Mouse (Mus musculus) CH12.LX (cell line): ENCODE data around the gene Acer3. TPM values are rescaled to one million over a fixed set of nuclear protein-coding genes. Genes with fewer than 3 reads are reported as not detected.

ENCODE experiments used
- DNase-seq: peaks from one replicate; pipeline ENCODE4 v3.0.0-alpha.2; 2013; ENCODE audit errors: extremely low read depth
- H3K27ac ChIP-seq: 2 replicates; pipeline ENCODE4 v1.5.1; 2012; ENCODE audit warnings: low read depth, mild to moderate bottlenecking, control low read depth, moderate library complexity; ENCODE audit not compliant: insufficient read depth
- H3K27me3 ChIP-seq: replicated peaks from 2 replicates; pipeline ENCODE3; 2012; ENCODE audit warnings: inconsistent platforms
- H3K36me3 ChIP-seq, 2 experiments: replicated peaks in 1 of 2; 2 replicates each; pipeline versions ENCODE3 to v1.6.1; 2012; ENCODE audit warnings: inconsistent platforms in 1 of 2, low read length in 1 of 2, mild to moderate bottlenecking in 1 of 2, mixed read lengths in 1 of 2, moderate library complexity in 1 of 2; ENCODE audit not compliant: control insufficient read depth in 1 of 2, insufficient read depth in 1 of 2
- H3K4me1 ChIP-seq, 2 experiments: 2 replicates each; pipeline ENCODE4 v1.6.1; 2012; ENCODE audit warnings: inconsistent platforms in 1 of 2, moderate library complexity in 1 of 2; ENCODE audit not compliant: insufficient read depth in 2 of 2, control insufficient read depth in 1 of 2
- H3K4me2 ChIP-seq: 2 replicates; pipeline ENCODE4 v1.6.1; 2012; ENCODE audit warnings: low read depth, mild to moderate bottlenecking, control low read depth; ENCODE audit not compliant: poor library complexity, insufficient read depth, severe bottlenecking
- H3K4me3 ChIP-seq, 3 experiments: fragments of 150-350 bp in 1 of 3; sonication (generic) in 1 of 3; replicated peaks in 1 of 3; 2 replicates each; pipeline versions ENCODE3 to v1.5.1; 2011 to 2012; ENCODE audit warnings: low read depth in 2 of 3, low read length in 2 of 3, mild to moderate bottlenecking in 2 of 3, moderate library complexity in 2 of 3, control low read depth in 1 of 3, improper control_type of control experiment in 1 of 3, inconsistent platforms in 1 of 3, mixed read lengths in 1 of 3; ENCODE audit not compliant: poor library complexity in 1 of 3
- H3K79me2 ChIP-seq: replicated peaks from 2 replicates; pipeline ENCODE4 v1.6.1; 2012; ENCODE audit warnings: mild to moderate bottlenecking, moderate library complexity; ENCODE audit not compliant: control insufficient read depth, poor library complexity, insufficient read depth, severe bottlenecking; ENCODE audit errors: extremely low read depth
- H3K9ac ChIP-seq: 2 replicates; pipeline ENCODE4 v1.6.1; 2012; ENCODE audit warnings: low read depth, mild to moderate bottlenecking, control low read depth, moderate library complexity; ENCODE audit not compliant: insufficient read depth
- H3K9me3 ChIP-seq: replicated peaks from 2 replicates; pipeline ENCODE3; 2012; ENCODE audit warnings: low read length, inconsistent platforms, mixed read lengths
- CHD1 ChIP-seq: IDR thresholded peaks from 2 replicates; pipeline ENCODE4 v1.6.1; 2012; ENCODE audit warnings: low read depth, low read length, improper control_type of control experiment, inconsistent platforms
- CHD2 ChIP-seq: IDR thresholded peaks from 2 replicates; pipeline ENCODE4 v1.6.1; 2011; ENCODE audit warnings: low read length, improper control_type of control experiment
- CTCF ChIP-seq, 2 experiments: IDR thresholded peaks in 1 of 2; conservative IDR thresholded peaks in 1 of 2; 2 replicates each; pipeline ENCODE4 v1.5.1; 2011 to 2012; ENCODE audit warnings: low read depth in 2 of 2, low read length in 2 of 2, improper control_type of control experiment in 1 of 2, inconsistent platforms in 1 of 2, mild to moderate bottlenecking in 1 of 2, moderate library complexity in 1 of 2
- ELF1 ChIP-seq: IDR thresholded peaks from 2 replicates; pipeline ENCODE4 v1.6.1; 2014; ENCODE audit warnings: low read depth, mild to moderate bottlenecking, inconsistent platforms, low read length, improper control_type of control experiment
- HCFC1 ChIP-seq: IDR thresholded peaks from 2 replicates; pipeline ENCODE4 v1.6.1; 2012; ENCODE audit warnings: low read depth, mild to moderate bottlenecking, inconsistent platforms, low read length, improper control_type of control experiment
- IRF4 ChIP-seq: IDR thresholded peaks from 2 replicates; pipeline ENCODE4 v1.6.1; 2014; ENCODE audit warnings: low read depth, mild to moderate bottlenecking, inconsistent platforms, low read length, improper control_type of control experiment
- MEF2A ChIP-seq: IDR thresholded peaks from 2 replicates; pipeline ENCODE4 v1.6.1; 2014; ENCODE audit warnings: low read depth, mild to moderate bottlenecking, inconsistent platforms, low read length, improper control_type of control experiment, borderline replicate concordance
- MXI1 ChIP-seq: IDR thresholded peaks from 2 replicates; pipeline ENCODE4 v1.6.1; 2011; ENCODE audit warnings: mild to moderate bottlenecking, low read depth, low read length, improper control_type of control experiment
- POLR2A ChIP-seq: IDR thresholded peaks from 2 replicates; pipeline ENCODE4 v1.6.1; 2011; ENCODE audit warnings: low read depth, mild to moderate bottlenecking, improper control_type of control experiment, low read length
- POLR2AphosphoS2 ChIP-seq: IDR thresholded peaks from 2 replicates; pipeline ENCODE4 v1.6.1; 2011; ENCODE audit warnings: low read depth, low read length, improper control_type of control experiment
- RCOR1 ChIP-seq: conservative IDR thresholded peaks from 2 replicates; pipeline ENCODE4 v1.6.1; 2012; ENCODE audit warnings: low read depth, mild to moderate bottlenecking, inconsistent platforms, low read length, improper control_type of control experiment
- SMC3 ChIP-seq: IDR thresholded peaks from 2 replicates; pipeline ENCODE4 v1.6.1; 2011; ENCODE audit warnings: low read depth, low read length, improper control_type of control experiment
- TBP ChIP-seq: conservative IDR thresholded peaks from 2 replicates; pipeline ENCODE4 v1.6.1; 2011; ENCODE audit warnings: low read depth, low read length, improper control_type of control experiment
- UBTF ChIP-seq: IDR thresholded peaks from 2 replicates; pipeline ENCODE4 v1.6.1; 2012; ENCODE audit warnings: low read depth, mild to moderate bottlenecking, inconsistent platforms, low read length, improper control_type of control experiment, moderate library complexity
- ZKSCAN1 ChIP-seq: IDR thresholded peaks from 2 replicates; pipeline ENCODE4 v1.6.1; 2012; ENCODE audit warnings: low read depth, inconsistent platforms, low read length, improper control_type of control experiment, borderline replicate concordance
- dilution Hi-C: fragments of 300-500 bp; cut with MboI; formaldehyde crosslinking; loops from 2 replicates; pipeline ENCODE4 v1.14.3; 2020; ENCODE audit warnings: low sequenced_read_pairs; ENCODE audit not compliant: extremely low pct_unique_long_range_greater_than_20kb, extremely low pct_ligation_motif_present
- in situ Hi-C: fragments of 300-500 bp; cut with MboI; formaldehyde crosslinking; loops from 3 replicates; pipeline ENCODE4 v1.14.3; 2019; ENCODE audit warnings: low sequenced_read_pairs, low pct_ligation_motif_present, low pct_unique_long_range_greater_than_20kb, mixed read lengths
- polyA plus RNA-seq: library from polyadenylated mRNA; unstranded; fragments of >175 nt; gene quantifications from 2 replicates; pipeline ENCODE4 v1.2.1, GENCODE M21; 2012; ENCODE audit warnings: low read depth; ENCODE audit not compliant: insufficient read length
- total RNA-seq, 2 experiments: library from RNA; depleted of rRNA; stranded (reverse); fragments of 300-350 nt in 1 of 2; fragments of >200 nt in 1 of 2; gene quantifications; 2 replicates each; pipeline ENCODE4 v1.2.3; 2012 to 2014

Gene Acer3
- total and polyA plus RNA-seq, 3 experiments = 10.7 to 16.6 (median 14.4) TPM

GRCm38 (mm10) chr7:98354921-98355310 is 33.9 kb upstream of the Acer3 start:
- DNase-seq = no peak
- Histone ChIP-seq H3K4me2 (no peak overlapping the region), H3K4me1 (peaks cover 10 to 22% of the 10 kb centered on the region in 2 experiments; a peak in 3 of 4 replicates), H3K27me3 (no peaks in the 10 kb centered on the region), H3K27ac (no peak overlapping the region), H3K4me3 (no peak overlapping the region), H3K36me3 (peaks cover 3 to 34% of the 10 kb centered on the region in 2 experiments), H3K9me3 (no peaks in the 10 kb centered on the region), H3K79me2 (no peaks in the 10 kb centered on the region), H3K9ac (no peak overlapping the region)
- dilution Hi-C loops = no loop called here
- TF ChIP-seq ELF1 (no peak), POLR2A (no peak), IRF4 (no peak), TBP (no peak), RCOR1 (no peak), HCFC1 (no peak), CHD2 (no peak)
- in situ Hi-C loops = loop anchor here (5.0 to 10.0 kb wide), 3 partner anchors 50 to 77 kb away; no protein-coding TSS in a partner anchor

GRCm38 (mm10) chr7:98354160-98354920 is 33.3 kb upstream of the Acer3 start:
- H3K9ac ChIP-seq = no peak overlapping the region
- no peak for DNase-seq
- H3K36me3 ChIP-seq = peaks cover 3 to 36% of the 10 kb centered on the region in 2 experiments
- H3K79me2 ChIP-seq = no peaks in the 10 kb centered on the region
- dilution Hi-C loops (no loop called here), in situ Hi-C loops (loop anchor here (5.0 to 10.0 kb wide), 3 partner anchors 50 to 78 kb away; no protein-coding TSS in a partner anchor)
- H3K27me3 ChIP-seq = no peaks in the 10 kb centered on the region
- no peak overlapping the region for H3K4me3 ChIP-seq
- no peak overlapping the region for H3K27ac ChIP-seq
- peaks cover 8 to 19% of the 10 kb centered on the region in 2 experiments; a peak in 3 of 4 replicates for H3K4me1 ChIP-seq
- H3K9me3 ChIP-seq = no peaks in the 10 kb centered on the region
- TF ChIP-seq MEF2A (no peak), MXI1 (no peak), POLR2AphosphoS2 (no peak), CHD1 (no peak), CTCF (conservative IDR thresholded peaks at IDR 0.05 in 1 of 2, IDR thresholded peaks at IDR 0.05 in 1 of 2; ENCODE audit: low read depth in 2 of 2, low read length in 2 of 2) (no peak), ZKSCAN1 (no peak), UBTF (no peak), ELF1 (no peak), SMC3 (no peak)
- no peak overlapping the region for H3K4me2 ChIP-seq
